Mouse (Mus musculus) heart, embryonic 11.5 days (tissue): ENCODE results near the gene Herc1. TPM values are rescaled to one million over a fixed set of nuclear protein-coding genes. Genes with fewer than 3 reads are reported as not detected.

Experiments
- ATAC-seq: fragments of 200-750 bp; cut with Nextera tagmentation; replicated peaks from 2 replicates; pipeline ENCODE4 v1.8.0; 2017; ENCODE audit warnings: moderate library complexity; ENCODE audit not compliant: insufficient number of reproducible peaks, low FRiP score, low TSS enrichment
- H3K27ac ChIP-seq: fragments of 300-500 bp; sonication (generic); 2 replicates; pipeline ENCODE4 v1.5.1; 2014; ENCODE audit warnings: mild to moderate bottlenecking, low read depth, low read length
- H3K27me3 ChIP-seq: fragments of 300-500 bp; sonication (generic); 2 replicates; pipeline ENCODE4 v1.6.1; 2014; ENCODE audit warnings: mild to moderate bottlenecking, low read length, mixed read lengths; ENCODE audit not compliant: control insufficient read depth, insufficient read depth
- H3K36me3 ChIP-seq: fragments of 300-500 bp; sonication (generic); 2 replicates; pipeline ENCODE4 v1.6.1; 2014; ENCODE audit warnings: mild to moderate bottlenecking, low read length, moderate library complexity, mixed read lengths; ENCODE audit not compliant: control insufficient read depth, insufficient read depth
- H3K4me1 ChIP-seq: fragments of 300-500 bp; sonication (generic); 2 replicates; pipeline ENCODE4 v1.6.1; 2014; ENCODE audit warnings: low read length; ENCODE audit not compliant: control insufficient read depth, insufficient read depth
- H3K4me2 ChIP-seq: fragments of 300-500 bp; sonication (generic); 2 replicates; pipeline ENCODE4 v1.6.1; 2014; ENCODE audit warnings: mild to moderate bottlenecking, moderate library complexity
- H3K4me3 ChIP-seq: fragments of 300-500 bp; sonication (generic); 2 replicates; pipeline ENCODE4 v1.5.1; 2014; ENCODE audit warnings: low read depth, low read length
- H3K9ac ChIP-seq: fragments of 300-500 bp; sonication (generic); 2 replicates; pipeline ENCODE4 v1.6.1; 2014; ENCODE audit warnings: mild to moderate bottlenecking, low read depth, low read length, moderate library complexity
- H3K9me3 ChIP-seq: fragments of 300-500 bp; sonication (generic); replicated peaks from 2 replicates; pipeline ENCODE4 v1.6.1; 2016; ENCODE audit warnings: low read length; ENCODE audit not compliant: control insufficient read depth
- WGBS: fragments of 180-500 bp; shearing (Covaris S2); extraction: QIAGEN DNeasy Blood & Tissue Kit; methylation state at CpG from one replicate; pipeline ENCODE4 v1.1.7; 2014; ENCODE audit not compliant: insufficient replicate concordance; 5-methylcytosine and 5-hydroxymethylcytosine counted together
- polyA plus RNA-seq: library from polyadenylated mRNA; unstranded; fragments of >200 nt; fragmentation: Nextera tagmentation; extraction: Ambion mirVana; gene quantifications from 2 replicates; pipeline ENCODE4 v1.2.1, GENCODE M21; 2014

The Herc1 gene
- polyA plus RNA-seq, 1 experiment from 2014 or later, result 25.7 TPM

- Histone ChIP-seq H3K4me2 (no peak overlapping the region), H3K9me3 (no peaks in the 10 kb centered on the region), H3K9ac (no peak overlapping the region), H3K27me3 (no peaks in the 10 kb centered on the region), H3K4me3 (no peak overlapping the region), H3K27ac (no peak overlapping the region), H3K4me1 (peaks cover 3% of the 10 kb centered on the region; the same call in 1 of the 2 replicates), H3K36me3 (peaks cover 36% of the 10 kb centered on the region)
- no peak for ATAC-seq
- 82% methylated on average over 6 of the region's 6 CpGs for WGBS
Measured at GRCm38 (mm10) chr9:66516296-66516940, 166.2 kb downstream of the Herc1 start.

- ATAC-seq, result no peak
- 89% methylated on average over 10 of the region's 10 CpGs for WGBS
- no peaks in the 10 kb centered on the region for H3K27me3 ChIP-seq
- H3K9me3 ChIP-seq, result no peaks in the 10 kb centered on the region
- no peak overlapping the region for H3K4me2 ChIP-seq
- H3K27ac ChIP-seq, result no peak overlapping the region
- peaks cover 36% of the 10 kb centered on the region for H3K36me3 ChIP-seq
- H3K9ac ChIP-seq, result no peak overlapping the region
- H3K4me3 ChIP-seq, result no peak overlapping the region
- H3K4me1 ChIP-seq, result peaks cover under 1% of the 10 kb centered on the region; the same call in 1 of the 2 replicates
Measured at GRCm38 (mm10) chr9:66517746-66518145, 167.5 kb downstream of the Herc1 start.

DNA sequence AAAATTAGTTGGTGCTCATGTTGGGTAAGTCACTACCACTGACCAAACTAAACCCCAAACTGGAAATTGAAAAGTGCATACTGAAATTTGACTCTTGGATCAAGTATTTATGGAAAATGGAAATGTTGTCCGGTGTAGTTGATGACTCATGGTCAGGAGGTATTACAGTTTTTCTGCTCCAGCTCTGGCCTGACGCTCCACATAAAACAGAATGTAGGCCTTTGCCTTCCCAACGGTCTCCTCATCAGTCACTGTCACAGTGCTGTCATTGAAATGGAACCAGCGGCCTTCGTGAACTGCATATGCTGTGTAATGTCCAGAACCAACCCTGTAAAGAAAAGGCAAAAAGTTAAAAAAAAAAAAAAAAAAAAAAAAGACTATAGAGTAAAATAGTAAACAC, 168.0 kb downstream of the Herc1 start:
- ATAC-seq, result no peak
- H3K9ac ChIP-seq, result no peak overlapping the region
- H3K36me3 ChIP-seq, result peaks cover 36% of the 10 kb centered on the region
- H3K4me1 ChIP-seq, result no peaks in the 10 kb centered on the region; the same call in 1 of the 2 replicates
- no peaks in the 10 kb centered on the region for H3K9me3 ChIP-seq
- H3K27ac ChIP-seq, result no peak overlapping the region
- no peak overlapping the region for H3K4me3 ChIP-seq
- H3K4me2 ChIP-seq, result no peak overlapping the region
- no peaks in the 10 kb centered on the region for H3K27me3 ChIP-seq
- 87% methylated on average over 5 of the region's 5 CpGs for WGBS

GRCm38 (mm10) chr9:66518901-66519300, 168.7 kb downstream of the Herc1 start:
- 86% methylated on average over 5 of the region's 5 CpGs for WGBS
- Histone ChIP-seq H3K27me3 (no peaks in the 10 kb centered on the region), H3K9me3 (no peaks in the 10 kb centered on the region), H3K36me3 (peaks cover 36% of the 10 kb centered on the region), H3K9ac (no peak overlapping the region), H3K4me1 (no peaks in the 10 kb centered on the region), H3K4me3 (no peak overlapping the region), H3K27ac (no peak overlapping the region), H3K4me2 (no peak overlapping the region)
- no peak for ATAC-seq

- 94% methylated on average over 4 of the region's 4 CpGs for WGBS
- Histone ChIP-seq H3K36me3 (peaks cover 38% of the 10 kb centered on the region), H3K9ac (no peak overlapping the region)
Measured at GRCm38 (mm10) chr9:66520299-66520698, 170.0 kb downstream of the Herc1 start.

GRCm38 (mm10) chr9:66521595-66521994, 171.3 kb downstream of the Herc1 start:
- Histone ChIP-seq H3K36me3 (peaks cover 34% of the 10 kb centered on the region), H3K9ac (no peak overlapping the region), H3K4me3 (no peak overlapping the region), H3K4me1 (no peaks in the 10 kb centered on the region), H3K4me2 (no peak overlapping the region), H3K9me3 (no peaks in the 10 kb centered on the region), H3K27me3 (no peaks in the 10 kb centered on the region), H3K27ac (no peak overlapping the region)
- ATAC-seq, result no peak
- WGBS, result 93% methylated on average over 3 of the region's 3 CpGs

More at GRCm38 (mm10) chr9:66520299-66520698, 170.0 kb downstream of the Herc1 start:
- Histone ChIP-seq H3K4me1 (no peaks in the 10 kb centered on the region), H3K27me3 (no peaks in the 10 kb centered on the region), H3K9me3 (no peaks in the 10 kb centered on the region), H3K4me3 (no peak overlapping the region), H3K4me2 (no peak overlapping the region), H3K27ac (no peak overlapping the region)
- ATAC-seq, result no peak

- H3K27ac ChIP-seq, result no peak overlapping the region
- no peak overlapping the region for H3K9ac ChIP-seq
- WGBS, result 86% methylated on average over 4 of the region's 4 CpGs
- no peaks in the 10 kb centered on the region for H3K4me1 ChIP-seq
- H3K4me2 ChIP-seq, result no peak overlapping the region
- no peaks in the 10 kb centered on the region for H3K27me3 ChIP-seq
- no peaks in the 10 kb centered on the region for H3K9me3 ChIP-seq
- H3K36me3 ChIP-seq, result peaks cover 3% of the 10 kb centered on the region
- no peak for ATAC-seq
- H3K4me3 ChIP-seq, result no peak overlapping the region
Measured at GRCm38 (mm10) chr9:66542785-66543184, 192.5 kb downstream of the Herc1 start.
